Mouse (Mus musculus) right cerebral cortex, postnatal 36 days (tissue): ENCODE data around the gene Phf21a.

Experiments
- DNase-seq, 2 experiments: peaks; one replicate each; pipeline ENCODE4 v3.0.0; 2022; ENCODE audit warnings: low spot score in 2 of 2, mixed read lengths in 1 of 2

Phf21a gene

DNA sequence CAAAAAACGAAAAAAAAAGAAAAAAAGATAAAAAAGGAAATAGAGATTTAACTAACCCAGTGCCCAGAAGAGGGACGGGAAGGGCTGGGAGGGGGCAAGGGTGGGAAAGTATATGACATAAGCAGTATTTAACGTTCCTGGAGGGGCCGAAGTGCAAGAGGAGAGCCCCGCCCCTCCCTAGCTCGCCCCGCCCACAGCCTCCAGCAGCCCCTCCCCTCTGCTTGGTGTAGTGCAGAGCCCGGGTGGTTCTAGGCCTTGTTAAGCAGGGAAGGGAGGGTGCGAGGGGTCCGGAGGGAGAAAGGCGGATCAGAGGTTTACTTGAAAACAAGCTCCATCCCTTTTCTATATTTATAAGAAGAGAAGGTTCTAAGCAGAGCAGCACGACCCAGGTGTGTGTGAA, 268.0 kb downstream of the Phf21a start:
- no peak for DNase-seq

DNA sequence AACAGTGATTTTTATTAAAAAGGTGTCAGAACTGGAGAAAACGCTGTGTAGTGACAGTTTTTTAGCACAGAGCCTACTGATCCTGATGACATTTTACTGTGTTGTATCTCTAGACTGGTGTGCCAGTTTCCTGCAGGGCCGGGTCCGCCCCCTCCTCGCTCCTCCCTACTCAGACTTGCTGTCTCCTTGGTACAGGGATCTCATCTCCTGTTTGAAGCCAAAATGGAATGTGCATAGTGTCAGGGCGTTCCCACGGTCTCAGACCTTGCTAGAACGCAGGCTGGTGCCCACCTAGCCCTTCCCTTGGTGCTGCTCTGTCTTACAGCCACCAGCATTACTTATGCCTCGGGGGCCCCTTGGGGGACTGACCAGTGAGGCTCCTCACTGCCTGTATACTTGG, 268.9 kb downstream of the Phf21a start:
- DNase-seq, result no peak

DNA sequence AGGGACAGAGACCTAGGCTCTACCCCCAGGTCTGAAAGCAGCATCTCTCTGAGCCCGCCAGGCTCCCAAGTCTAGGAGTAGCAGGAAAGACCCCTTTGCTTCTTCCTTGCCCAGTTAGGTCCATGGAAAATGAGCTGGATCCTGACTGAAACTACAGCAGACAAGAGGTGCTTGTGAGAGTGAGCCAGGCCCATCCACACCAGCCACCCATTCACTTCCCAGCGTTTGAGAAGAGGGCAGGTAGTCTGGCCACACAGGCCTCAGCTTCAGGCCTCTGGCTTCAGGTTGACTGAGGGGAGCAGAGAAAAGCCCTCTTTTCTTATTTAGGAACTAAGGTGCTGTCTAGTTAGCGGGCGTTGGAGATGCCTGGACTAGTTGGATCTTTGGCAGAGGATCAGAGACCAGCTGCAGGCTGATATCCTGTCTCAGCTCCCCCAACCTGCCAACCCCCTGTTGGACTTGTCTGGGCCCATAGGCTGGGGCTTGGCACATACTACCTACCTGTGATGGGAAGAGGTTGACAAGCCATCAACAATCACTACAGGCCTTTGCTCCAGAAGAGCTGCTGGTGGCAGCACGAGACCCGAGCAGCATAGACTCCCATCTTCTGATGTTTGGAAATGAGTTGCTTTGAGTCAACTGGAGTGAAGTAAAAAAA, 269.8 kb downstream of the Phf21a start:
- DNase-seq, result no peak

DNA sequence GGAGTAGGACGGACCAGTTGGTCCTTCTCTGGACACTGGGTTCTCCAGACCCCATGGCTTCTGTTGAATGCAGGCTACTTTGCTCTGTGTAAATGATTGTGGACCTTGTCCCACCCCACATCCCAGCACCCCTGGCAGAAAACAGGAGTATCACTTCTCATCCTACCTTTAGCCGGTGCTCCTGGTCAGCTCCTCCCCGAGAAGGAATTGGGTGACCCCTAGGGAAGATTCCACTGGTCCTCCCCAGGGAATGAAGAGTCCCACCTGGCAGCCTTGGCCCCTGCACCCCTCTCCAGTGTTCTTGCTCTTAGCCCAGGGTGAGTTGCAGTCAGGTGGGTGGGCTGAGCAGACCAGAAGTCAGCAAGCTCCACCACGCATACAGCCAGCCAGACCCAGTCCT, 271.2 kb downstream of the Phf21a start:
- no peak for DNase-seq

DNA sequence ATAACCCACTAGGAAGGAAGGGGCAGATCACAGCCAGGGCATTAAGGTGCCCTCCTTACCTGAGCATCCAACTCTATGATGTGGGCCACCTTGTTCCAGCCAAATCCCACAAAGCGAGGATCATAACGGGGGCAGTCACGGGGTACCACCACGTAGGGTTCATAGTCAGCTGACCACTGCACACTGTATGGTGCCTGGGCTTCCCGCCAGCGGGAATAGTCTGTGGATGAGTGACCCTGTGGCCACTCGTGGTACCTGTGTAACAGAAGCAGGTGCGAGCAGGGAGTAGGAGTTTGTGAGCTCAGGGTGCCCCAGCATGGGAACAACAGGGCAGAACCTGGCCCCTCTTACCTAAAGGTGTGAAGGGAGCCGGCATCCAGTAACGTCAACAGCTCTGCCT, 272.7 kb downstream of the Phf21a start:
- no peak for DNase-seq

DNA sequence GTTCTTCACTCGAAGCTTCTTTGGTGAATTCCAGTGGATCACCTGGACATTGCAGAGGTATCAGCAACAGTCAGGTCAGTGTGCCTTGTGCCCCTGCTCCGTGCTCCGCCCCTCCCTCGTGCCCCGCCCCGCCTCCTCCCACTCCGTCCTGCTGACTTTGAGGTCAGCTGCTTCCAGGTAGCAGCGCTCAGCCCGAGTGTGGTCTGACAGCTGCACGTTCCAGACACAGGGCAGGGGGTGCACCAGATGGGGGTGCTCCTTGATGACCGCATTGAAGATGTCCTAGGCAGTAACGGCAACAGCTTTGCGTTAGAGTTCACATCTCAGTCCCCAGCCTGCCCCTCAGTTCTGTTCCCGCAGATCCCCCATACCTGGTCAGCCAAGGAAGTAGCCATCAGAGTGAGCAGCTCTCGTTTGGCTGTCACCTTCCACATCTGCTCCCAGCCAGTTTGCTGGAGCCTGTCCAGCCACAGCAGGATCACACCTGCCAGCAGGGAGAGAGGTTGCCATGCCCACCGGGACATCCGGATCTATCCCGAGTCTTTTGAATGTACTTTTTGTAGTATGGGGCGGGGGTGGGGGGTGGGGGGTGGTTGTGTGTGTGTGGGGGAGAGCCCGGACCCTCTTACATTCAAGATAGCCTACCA, 274.6 kb downstream of the Phf21a start:
- DNase-seq, result no peak

DNA sequence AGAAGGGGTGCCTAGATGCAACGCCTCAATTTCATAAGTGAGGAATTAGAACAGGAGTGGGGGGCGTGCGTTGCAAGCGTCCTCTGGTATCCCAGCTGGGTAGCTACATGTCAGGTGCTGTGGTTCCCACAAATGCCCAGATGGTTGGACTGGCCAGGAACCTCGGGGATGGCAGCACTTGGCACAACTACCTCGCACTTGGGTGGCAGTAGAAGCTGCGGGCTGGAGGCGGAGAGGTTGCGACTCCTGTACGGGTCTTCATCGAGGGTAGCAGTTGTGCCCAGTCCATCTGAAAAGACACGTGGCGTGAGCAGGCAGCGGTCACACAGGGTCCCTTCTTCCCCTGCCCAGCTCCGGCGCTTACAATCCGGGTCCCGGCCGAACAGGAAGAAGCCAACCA, 277.5 kb downstream of the Phf21a start:
- no peak for DNase-seq

DNA sequence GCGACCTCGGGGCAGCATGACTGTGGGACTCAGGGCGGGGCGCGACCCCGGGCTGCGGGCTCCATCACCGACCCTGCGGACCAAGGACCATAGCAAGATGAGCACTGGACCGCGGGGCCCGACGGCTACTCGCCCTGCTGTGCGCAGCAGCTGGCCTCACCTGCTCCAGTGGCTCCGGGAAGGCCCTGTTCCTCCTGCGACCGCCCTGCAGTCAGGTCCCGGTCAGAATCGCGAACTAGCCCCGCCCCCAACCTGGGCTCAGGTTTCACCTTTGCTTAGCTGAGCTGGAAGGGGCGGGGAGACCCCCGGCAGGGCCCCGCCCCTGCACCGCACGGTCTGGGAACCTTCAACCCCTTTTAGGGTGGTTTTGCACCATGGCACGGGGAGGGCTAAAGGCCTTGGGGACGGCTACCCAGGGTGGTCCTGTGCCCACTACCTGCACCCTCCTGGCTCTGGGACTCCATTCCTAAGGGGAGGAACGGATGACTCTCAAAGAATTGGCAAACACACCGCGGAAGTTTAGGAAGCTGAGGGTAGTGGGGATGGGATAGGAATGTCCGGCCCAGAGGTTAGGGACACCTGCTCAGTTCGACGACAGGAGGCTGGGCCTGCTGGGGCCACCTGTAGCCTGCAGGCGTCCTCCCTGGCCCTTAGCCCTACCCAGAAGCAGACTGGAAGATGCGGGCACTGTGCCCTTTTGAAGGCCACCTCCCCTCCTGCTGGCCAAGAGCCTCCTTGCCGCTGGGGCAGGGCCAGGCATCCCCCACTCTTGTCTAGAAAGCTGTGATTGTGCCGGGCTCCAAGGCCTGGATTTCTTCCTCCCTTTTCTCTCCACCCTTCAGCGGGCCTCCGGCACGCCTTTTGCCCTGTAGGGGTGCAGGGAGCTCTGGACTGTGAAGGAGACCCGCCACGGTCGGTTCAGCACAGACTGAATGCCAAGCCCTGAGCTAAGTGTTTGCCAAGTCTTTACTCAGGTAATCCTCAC, 278.2 kb downstream of the Phf21a start:
- DNase-seq, result no peak

DNA sequence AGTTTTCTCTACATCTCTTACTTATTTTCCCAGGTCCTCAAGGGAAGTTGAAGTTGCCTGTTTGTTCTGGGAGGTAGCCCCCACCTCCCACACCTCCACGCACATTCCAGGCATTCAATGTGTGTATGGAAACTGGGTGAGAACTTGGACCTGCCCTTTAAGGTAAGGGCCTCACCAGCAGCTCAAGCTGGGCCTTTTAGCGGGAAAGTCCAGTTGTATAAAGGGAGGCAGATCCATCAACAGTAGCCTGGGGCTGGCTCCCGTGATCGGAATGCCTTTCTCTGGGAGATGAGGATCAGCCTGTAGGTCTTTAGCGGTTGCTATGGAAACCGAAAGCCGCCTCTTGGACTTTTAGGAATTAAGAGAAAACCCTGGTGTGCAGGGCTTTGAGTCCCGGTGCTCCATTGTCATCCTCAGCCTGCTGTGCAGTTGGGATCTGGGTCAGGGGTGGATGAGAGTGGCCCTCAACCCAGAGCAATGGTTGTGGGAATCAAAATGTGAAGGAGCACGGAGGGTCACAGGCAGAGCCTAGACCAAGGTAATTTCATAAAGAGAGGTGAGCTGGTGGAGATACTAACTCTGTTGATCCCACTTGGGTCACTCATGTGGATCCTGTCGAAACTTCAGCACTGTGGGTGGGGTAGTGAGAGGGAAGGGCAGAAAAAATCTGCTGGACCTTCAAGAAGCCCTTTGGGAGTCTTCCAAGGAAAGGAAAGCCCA, 279.2 kb downstream of the Phf21a start:
- no peak for DNase-seq

DNA sequence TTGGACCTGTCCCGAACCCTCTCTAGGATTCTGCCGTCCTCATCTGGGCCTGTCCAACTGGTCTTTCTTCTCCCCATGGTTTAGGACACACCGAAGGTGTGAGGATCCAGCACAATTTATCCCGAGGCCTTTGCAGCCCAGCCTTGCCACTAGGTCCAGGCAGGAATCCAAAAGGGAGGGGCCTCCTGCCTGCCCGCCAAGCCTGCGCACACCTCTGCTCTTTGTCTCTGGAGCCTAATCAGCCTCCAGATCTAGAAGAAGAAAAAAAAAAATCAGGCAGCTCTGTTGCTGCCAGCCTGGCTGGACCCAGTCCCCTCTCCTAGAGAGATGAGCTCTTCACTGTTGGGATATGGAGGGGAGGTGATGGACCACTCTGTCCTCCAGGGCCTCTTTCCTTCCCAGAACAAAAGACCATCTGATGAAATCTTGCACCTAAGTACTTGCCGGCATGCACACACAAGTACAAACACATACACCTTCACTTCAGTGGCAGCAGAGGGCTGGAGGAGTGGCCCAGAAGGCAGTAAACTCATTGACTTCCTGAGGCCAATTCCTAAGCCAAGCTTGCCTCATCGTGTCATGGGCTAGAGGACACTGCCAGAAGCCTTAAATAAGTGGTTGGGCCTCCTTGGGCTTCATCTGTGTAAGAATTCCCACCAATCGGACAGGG, 280.0 kb downstream of the Phf21a start:
- no peak for DNase-seq

DNA sequence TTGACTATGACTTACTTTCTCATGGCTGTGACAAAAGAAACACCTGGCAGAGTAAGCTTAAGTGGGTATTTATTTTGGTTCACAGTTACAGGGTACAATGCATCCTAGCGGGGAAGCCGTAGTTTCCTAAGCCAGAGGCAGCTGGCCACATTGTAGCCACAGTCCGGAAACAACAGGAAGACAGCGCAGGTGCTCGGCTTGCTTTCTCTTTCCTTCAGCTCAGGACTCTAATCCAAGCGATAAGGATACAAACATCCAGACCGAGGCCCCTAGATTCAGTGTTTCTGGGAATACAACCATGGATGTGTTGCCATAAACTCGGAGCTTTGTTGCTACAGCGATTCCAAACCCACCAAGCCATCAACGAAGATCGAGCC, 280.5 kb downstream of the Phf21a start:
- DNase-seq, result no peak

DNA sequence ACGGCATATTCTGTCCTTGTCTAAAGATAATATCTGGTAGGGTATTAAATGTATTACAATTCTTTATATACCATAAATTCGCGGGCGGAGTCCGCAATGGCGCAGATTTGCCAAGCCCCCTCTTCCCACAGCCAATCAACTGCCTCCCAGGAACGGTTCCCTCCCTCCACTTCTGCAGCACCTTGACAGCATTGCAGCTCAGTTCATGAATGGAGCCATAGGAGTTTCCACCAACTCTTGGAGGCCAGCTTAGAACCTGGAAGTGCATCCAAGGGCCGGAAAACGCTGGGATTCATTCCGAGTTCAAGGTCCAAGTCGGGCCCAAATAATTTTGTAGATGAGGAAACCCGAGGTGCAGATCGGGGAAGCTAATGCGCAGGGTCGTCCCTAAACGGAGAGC, 281.6 kb downstream of the Phf21a start, which contains the start of the genes Pex16 and Large2:
Gene Pex16 (plus strand): TSS at position 163 of the 400 bp plus-strand sequence.
Gene Large2 (minus strand): TSS at position 356 of the 400 bp plus-strand sequence.
- peak in 1 of 2 experiments; percentile 57 for DNase-seq

DNA sequence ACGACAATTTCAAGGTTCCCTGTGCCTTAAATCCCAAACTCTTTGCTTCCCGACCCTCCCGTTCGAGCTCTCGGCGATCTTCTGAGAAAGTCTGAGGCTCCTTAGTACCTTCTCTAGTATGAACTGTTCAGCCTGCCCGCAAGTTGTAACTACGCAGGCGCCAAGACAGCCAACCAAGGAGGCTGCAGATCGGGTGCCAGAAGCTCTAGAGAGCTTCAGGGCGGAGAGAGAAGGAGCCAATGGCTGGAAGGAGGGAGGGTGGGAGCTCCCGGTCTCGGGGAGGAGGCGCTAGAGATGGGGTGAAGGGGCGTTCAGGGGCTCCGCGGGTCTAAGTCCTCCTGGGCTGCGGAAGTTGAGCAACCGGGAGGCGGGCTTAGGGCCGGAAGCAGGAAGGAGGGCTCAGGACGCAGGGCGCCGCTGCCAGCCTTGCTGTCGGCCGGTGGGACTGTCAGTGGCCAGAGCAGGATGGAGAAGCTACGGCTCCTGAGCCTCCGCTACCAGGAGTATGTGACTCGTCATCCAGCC, 282.2 kb downstream of the Phf21a start:
- peak; percentile 92 to 96 for DNase-seq

DNA sequence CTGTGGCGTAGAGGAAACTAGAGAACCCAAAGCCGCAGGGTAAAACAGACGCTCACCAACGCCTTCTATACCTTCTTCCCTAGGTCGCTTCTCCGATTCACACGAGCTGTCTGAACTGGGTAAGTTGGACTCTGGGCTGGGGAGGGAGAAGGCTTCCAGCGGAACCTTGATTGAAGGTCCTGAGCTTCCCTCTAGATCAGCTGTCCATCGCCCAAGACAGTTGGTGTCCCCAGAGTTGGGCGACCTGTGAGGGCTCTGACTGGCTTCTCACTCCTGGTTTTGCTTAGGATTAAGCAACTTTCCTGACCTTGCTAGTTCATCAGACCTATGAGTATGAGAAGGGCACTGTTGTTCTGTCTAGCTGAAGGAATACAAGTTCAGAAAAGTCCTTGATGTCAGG, 282.9 kb downstream of the Phf21a start:
- DNase-seq, result no peak

DNA sequence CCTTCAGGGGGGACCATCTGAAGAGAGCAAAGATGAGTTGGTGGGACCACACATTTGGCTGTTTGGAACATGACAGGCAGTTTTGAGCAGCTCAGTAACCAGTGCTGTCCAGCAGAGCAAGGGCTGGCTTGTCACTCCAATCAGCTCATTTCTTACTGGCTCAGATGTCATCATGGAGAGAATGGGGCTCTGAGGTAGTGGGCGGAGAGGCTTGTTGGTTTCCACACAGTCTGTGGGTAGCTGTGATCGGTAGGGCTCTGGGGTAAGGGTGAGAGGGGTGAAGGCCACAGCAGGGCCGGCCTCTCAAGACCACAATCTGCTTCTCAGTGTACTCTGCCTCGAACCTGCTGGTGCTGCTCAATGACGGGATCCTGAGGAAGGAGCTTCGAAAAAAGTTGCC, 283.4 kb downstream of the Phf21a start:
- DNase-seq, result no peak

DNA sequence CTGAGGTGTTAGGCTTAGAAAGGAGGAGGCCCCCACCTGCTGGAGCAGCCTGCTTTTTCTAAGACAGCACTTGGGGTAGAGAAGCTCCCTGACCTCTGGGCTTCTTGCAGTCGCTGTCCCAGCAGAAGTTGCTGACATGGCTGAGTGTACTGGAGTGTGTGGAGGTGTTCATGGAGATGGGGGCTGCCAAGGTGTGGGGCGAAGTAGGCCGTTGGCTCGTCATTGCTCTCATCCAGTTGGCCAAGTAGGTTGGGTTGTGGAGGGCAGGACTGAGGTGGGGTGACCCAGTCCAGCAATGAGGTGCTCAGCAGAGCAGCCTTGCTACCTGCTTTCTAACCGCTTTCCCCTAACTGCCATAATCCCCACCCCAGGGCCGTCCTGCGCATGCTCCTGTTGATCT, 284.4 kb downstream of the Phf21a start:
- no peak for DNase-seq

DNA sequence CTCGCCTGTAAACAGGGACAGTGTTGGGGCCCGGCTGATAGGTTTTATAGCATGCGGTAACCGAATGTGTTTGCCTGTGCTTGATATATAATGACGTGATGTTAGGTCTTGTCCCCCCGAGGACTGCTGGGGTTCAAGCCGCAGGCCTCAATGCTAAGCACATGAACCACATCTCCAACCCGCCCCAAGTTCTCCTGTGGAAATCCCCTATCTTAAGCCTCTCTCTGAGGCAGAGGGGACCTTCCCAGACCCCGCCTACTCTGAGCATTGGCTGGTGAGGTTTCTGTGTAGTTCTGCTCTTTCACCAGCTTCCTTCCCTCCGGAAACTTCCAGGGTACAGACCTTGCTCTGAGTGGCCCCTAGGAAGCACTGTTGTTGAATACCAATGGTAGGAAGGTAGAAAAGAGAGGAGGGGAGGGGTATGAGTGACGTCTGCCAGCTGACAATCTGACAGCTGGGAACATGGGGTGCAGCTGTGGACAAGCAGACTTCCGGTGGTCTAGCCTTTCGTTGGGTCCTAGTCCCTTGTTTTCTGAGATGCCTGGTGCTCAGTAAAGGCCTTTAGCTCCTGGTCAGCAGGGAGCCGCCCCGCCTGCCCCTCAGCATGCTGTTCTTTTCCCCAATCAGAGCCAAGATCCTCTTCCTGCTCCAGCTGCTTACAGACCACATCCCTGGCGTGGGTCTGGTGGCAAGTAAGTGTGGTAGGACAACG, 287.0 kb downstream of the Phf21a start:
- no peak for DNase-seq

DNA sequence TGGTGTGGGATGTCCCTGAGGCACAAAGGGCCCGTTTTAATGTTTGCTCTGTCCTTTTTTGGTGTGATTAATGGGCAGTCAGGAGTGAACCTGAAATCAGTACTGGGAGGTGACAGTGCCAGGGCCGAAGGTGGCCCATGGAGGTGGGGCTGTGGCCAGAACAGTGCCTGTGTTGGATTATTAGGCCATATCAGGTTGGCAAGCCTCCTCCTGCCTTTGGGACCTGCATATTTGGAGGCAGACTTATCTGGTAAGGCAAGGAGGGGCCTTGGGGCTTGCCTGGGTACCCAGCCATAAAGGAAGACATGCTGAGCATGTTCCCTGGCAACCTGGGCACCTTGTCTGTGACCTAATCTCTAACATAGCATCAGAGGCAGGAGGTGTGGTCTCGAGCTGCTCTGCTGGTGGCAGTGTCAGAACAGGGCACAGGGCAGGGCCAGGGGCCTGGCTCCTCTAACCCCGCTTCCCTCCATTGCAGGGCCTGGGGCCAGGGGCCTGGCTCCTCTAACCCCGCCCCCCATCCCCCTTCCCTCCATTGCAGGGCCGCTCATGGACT, 287.7 kb downstream of the Phf21a start:
- no peak for DNase-seq

DNA sequence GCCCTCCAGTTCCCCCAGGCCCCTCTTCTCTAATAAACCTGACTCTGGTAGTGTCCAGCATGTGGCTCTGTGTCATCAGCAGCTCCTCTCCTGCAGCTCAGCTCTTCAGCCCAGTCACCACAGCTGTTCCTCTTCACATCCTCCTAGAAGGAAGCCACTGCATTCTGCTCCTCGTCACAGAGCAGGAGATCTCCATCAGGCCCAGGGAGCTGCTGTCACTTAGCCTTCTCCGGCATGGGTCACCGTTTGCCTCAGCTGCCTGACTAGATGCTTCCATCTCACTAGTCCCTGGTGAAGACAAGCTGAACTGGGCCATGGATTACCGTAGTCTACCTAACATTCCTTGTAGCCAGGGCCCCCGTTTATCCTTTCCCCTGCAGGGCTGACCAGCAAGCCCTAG, 288.2 kb downstream of the Phf21a start:
- DNase-seq, result no peak
